Mouse (Mus musculus) MEL (cell line): Measurements from ENCODE around the gene Card9. TPM values are rescaled to one million over a fixed set of nuclear protein-coding genes. Genes with fewer than 3 reads are reported as not detected.

Source experiments
- DNase-seq: peaks from one replicate; pipeline ENCODE4 v3.0.0; 2011; ENCODE audit warnings: low read depth, low spot score
- H3K27ac ChIP-seq: 2 replicates; pipeline ENCODE4 v1.5.1; 2012; ENCODE audit warnings: low read depth, mild to moderate bottlenecking, control low read depth, low read length, moderate library complexity; ENCODE audit not compliant: control insufficient read depth
- H3K27me3 ChIP-seq, 2 experiments: fragments of 150-350 bp in 1 of 2; sonication (generic) in 1 of 2; 2 replicates each; pipeline ENCODE4 v1.6.1; 2012; ENCODE audit warnings: low read length in 2 of 2, mild to moderate bottlenecking in 2 of 2, improper control_type of control experiment in 1 of 2, moderate library complexity in 1 of 2; ENCODE audit not compliant: insufficient read depth in 2 of 2, control insufficient read depth in 1 of 2
- H3K36me3 ChIP-seq, 2 experiments: 2 replicates each; pipeline ENCODE4 v1.6.1; 2012 to 2014; ENCODE audit warnings: low read length in 2 of 2, improper control_type of control experiment in 1 of 2, inconsistent platforms in 1 of 2, mild to moderate bottlenecking in 1 of 2; ENCODE audit not compliant: insufficient read depth in 2 of 2, control insufficient read depth in 1 of 2
- H3K4me1 ChIP-seq, 2 experiments: fragments of 150-350 bp in 1 of 2; sonication (generic) in 1 of 2; 2 replicates each; pipeline ENCODE4 v1.6.1; 2012; ENCODE audit warnings: low read length in 2 of 2, improper control_type of control experiment in 1 of 2, mild to moderate bottlenecking in 1 of 2; ENCODE audit not compliant: insufficient read depth in 2 of 2, control insufficient read depth in 1 of 2
- H3K4me3 ChIP-seq, 2 experiments: fragments of 150-350 bp in 1 of 2; sonication (generic) in 1 of 2; 2 replicates each; pipeline ENCODE4 v1.5.1; 2012; ENCODE audit warnings: low read depth in 2 of 2, low read length in 2 of 2, mild to moderate bottlenecking in 2 of 2, moderate library complexity in 2 of 2, control low read depth in 1 of 2, improper control_type of control experiment in 1 of 2; ENCODE audit not compliant: control insufficient read depth in 1 of 2, insufficient read depth in 1 of 2
- H3K79me2 ChIP-seq: 2 replicates; pipeline ENCODE4 v1.6.1; 2012; ENCODE audit warnings: mild to moderate bottlenecking, low read length, moderate library complexity; ENCODE audit not compliant: control insufficient read depth, poor library complexity, insufficient read depth
- H3K9ac ChIP-seq: 2 replicates; pipeline ENCODE4 v1.6.1; 2012; ENCODE audit warnings: low read depth, mild to moderate bottlenecking, control low read depth, low read length, moderate library complexity; ENCODE audit not compliant: control insufficient read depth, poor library complexity, severe bottlenecking
- H3K9me3 ChIP-seq: fragments of 150-350 bp; sonication (generic); replicated peaks from 2 replicates; pipeline ENCODE4 v1.6.1; 2012; ENCODE audit warnings: mild to moderate bottlenecking, low read length, improper control_type of control experiment, moderate library complexity; ENCODE audit not compliant: insufficient read depth
- CHD1 ChIP-seq: IDR thresholded peaks from 2 replicates; pipeline ENCODE4 v1.6.1; 2012; ENCODE audit warnings: low read depth, mild to moderate bottlenecking, inconsistent platforms, low read length, improper control_type of control experiment
- CTCF ChIP-seq, 3 experiments: IDR thresholded peaks in 2 of 3; conservative IDR thresholded peaks in 1 of 3; 2 replicates each; pipeline ENCODE4 v1.5.1; 2011 to 2012; ENCODE audit warnings: low read length in 3 of 3, low read depth in 2 of 3, mild to moderate bottlenecking in 2 of 3, improper control_type of control experiment in 1 of 3, inconsistent platforms in 1 of 3, mixed read lengths in 1 of 3, moderate library complexity in 1 of 3; ENCODE audit not compliant: control insufficient read depth in 1 of 3, insufficient read depth in 1 of 3, poor library complexity in 1 of 3, severe bottlenecking in 1 of 3
- E2F4 ChIP-seq: IDR thresholded peaks from 2 replicates; pipeline ENCODE4 v1.6.1; 2011; ENCODE audit warnings: low read depth, low read length, improper control_type of control experiment, borderline replicate concordance
- GABPA ChIP-seq: IDR thresholded peaks from 2 replicates; pipeline ENCODE4 v1.6.1; 2012; ENCODE audit warnings: low read depth, mild to moderate bottlenecking, inconsistent platforms, low read length, improper control_type of control experiment, moderate library complexity
- MYB ChIP-seq: IDR thresholded peaks from 2 replicates; pipeline ENCODE4 v1.6.1; 2011; ENCODE audit warnings: mild to moderate bottlenecking, low read depth, low read length, improper control_type of control experiment
- NRF1 ChIP-seq: IDR thresholded peaks from 2 replicates; pipeline ENCODE4 v1.6.1; 2014; ENCODE audit warnings: low read depth, mild to moderate bottlenecking, inconsistent platforms, low read length, improper control_type of control experiment, moderate library complexity; ENCODE audit not compliant: poor library complexity, insufficient read depth, severe bottlenecking
- POLR2AphosphoS5 ChIP-seq: IDR thresholded peaks from 2 replicates; pipeline ENCODE4 v1.6.1; 2012; ENCODE audit warnings: low read depth, borderline replicate concordance, mild to moderate bottlenecking, inconsistent platforms, low read length, moderate library complexity, mixed read lengths
- TAL1 ChIP-seq: IDR thresholded peaks from 2 replicates; pipeline ENCODE4 v1.6.1; 2012; ENCODE audit warnings: mild to moderate bottlenecking, inconsistent platforms, low read length, moderate library complexity, mixed read lengths
- TBP ChIP-seq: IDR thresholded peaks from 2 replicates; pipeline ENCODE4 v1.8.0; 2011; ENCODE audit warnings: low read depth, low read length, improper control_type of control experiment
- TCF12 ChIP-seq: IDR thresholded peaks from 2 replicates; pipeline ENCODE4 v1.6.1; 2014; ENCODE audit warnings: low read depth, mild to moderate bottlenecking, inconsistent platforms, low read length, improper control_type of control experiment, moderate library complexity
- UBTF ChIP-seq: IDR thresholded peaks from 2 replicates; pipeline ENCODE4 v1.6.1; 2012; ENCODE audit warnings: low read depth, mild to moderate bottlenecking, inconsistent platforms, low read length, improper control_type of control experiment, moderate library complexity, borderline replicate concordance; ENCODE audit not compliant: insufficient read depth
- USF1 ChIP-seq: IDR thresholded peaks from 2 replicates; pipeline ENCODE4 v1.6.1; 2014; ENCODE audit warnings: low read depth, mild to moderate bottlenecking, inconsistent platforms, low read length, improper control_type of control experiment, moderate library complexity
- USF2 ChIP-seq, 2 experiments: IDR thresholded peaks; 2 replicates each; pipeline ENCODE4 v1.6.1; 2011 to 2012; ENCODE audit warnings: improper control_type of control experiment in 2 of 2, low read length in 2 of 2, borderline replicate concordance in 1 of 2, inconsistent platforms in 1 of 2, low read depth in 1 of 2, mild to moderate bottlenecking in 1 of 2; ENCODE audit not compliant: insufficient read depth in 1 of 2
- ZC3H11A ChIP-seq: IDR thresholded peaks from 2 replicates; pipeline ENCODE4 v1.6.1; 2012; ENCODE audit warnings: low read depth, mild to moderate bottlenecking, inconsistent platforms, low read length, improper control_type of control experiment
- ZMIZ1 ChIP-seq: IDR thresholded peaks from 2 replicates; pipeline ENCODE4 v1.6.1; 2012; ENCODE audit warnings: low read depth, mild to moderate bottlenecking, inconsistent platforms, low read length, improper control_type of control experiment, moderate library complexity
- ZNF384 ChIP-seq: IDR thresholded peaks from 2 replicates; pipeline ENCODE4 v1.6.1; 2012; ENCODE audit warnings: low read depth, mild to moderate bottlenecking, inconsistent platforms, low read length, improper control_type of control experiment
- polyA plus RNA-seq, 2 experiments: library from polyadenylated mRNA; stranded (reverse) in 1 of 2; unstranded in 1 of 2; fragments of >175 nt in 1 of 2; fragments of >200 nt in 1 of 2; gene quantifications; 2 replicates each; pipeline versions ENCODE4 v1.2.1 to v1.2.4; 2012; ENCODE audit warnings: low replicate concordance in 2 of 2, low read depth in 1 of 2; ENCODE audit not compliant: insufficient read length in 2 of 2, insufficient read depth in 1 of 2, missing spikeins in 1 of 2
- total RNA-seq: library from RNA; depleted of rRNA; stranded (reverse); fragments of 300-350 nt; gene quantifications from 2 replicates; pipeline ENCODE4 v1.2.3, GENCODE M21; 2012

Gene Card9
- total and polyA plus RNA-seq, 3 experiments, result 0.35 to 0.72 TPM; not detected in 1

GRCm38 (mm10) chr2:26348241-26348640 lies 12.5 kb downstream of the Card9 start:
- TF ChIP-seq POLR2AphosphoS5, result no peak
- no peak for TF ChIP-seq USF1
- no peak for TF ChIP-seq TCF12
- no peak for TF ChIP-seq CTCF (IDR thresholded peaks at IDR 0.05 in 2 of 3, conservative IDR thresholded peaks at IDR 0.05 in 1 of 3; ENCODE audit: control insufficient read depth in 1 of 3, insufficient read depth in 1 of 3, low read depth in 2 of 3, low read length in 3 of 3, poor library complexity in 1 of 3, severe bottlenecking in 1 of 3)
- DNase-seq, result no peak
- no peak overlapping the region for H3K4me3 ChIP-seq
- H3K27ac ChIP-seq, result no peak overlapping the region
- no peaks in the 10 kb centered on the region for H3K9me3 ChIP-seq
- H3K79me2 ChIP-seq, result peaks cover 14% of the 10 kb centered on the region
- peaks cover 0 to 15% of the 10 kb centered on the region in 2 experiments; a peak in 2 of 4 replicates for H3K4me1 ChIP-seq
- no peaks in the 10 kb centered on the region; a peak in 1 of 4 replicates for H3K27me3 ChIP-seq
- H3K36me3 ChIP-seq, result peaks cover 0 to 5% of the 10 kb centered on the region in 2 experiments; a peak in 2 of 4 replicates
- H3K9ac ChIP-seq, result no peak overlapping the region

GRCm38 (mm10) chr2:26342609-26343490 lies 17.9 kb downstream of the Card9 start:
- Histone ChIP-seq H3K4me1 (peaks cover 0 to 12% of the 10 kb centered on the region in 2 experiments; a peak in 2 of 4 replicates), H3K9ac (no peak overlapping the region), H3K36me3 (no peaks in the 10 kb centered on the region), H3K27ac (no peak overlapping the region), H3K79me2 (no peaks in the 10 kb centered on the region), H3K27me3 (no peaks in the 10 kb centered on the region), H3K9me3 (no peaks in the 10 kb centered on the region), H3K4me3 (no peak overlapping the region)
- TF ChIP-seq ZNF384 (no peak), ZMIZ1 (no peak), USF2 (IDR thresholded peaks at IDR 0.05; ENCODE audit: borderline replicate concordance in 1 of 2, insufficient read depth in 1 of 2, low read depth in 1 of 2, low read length in 2 of 2) (no peak), TAL1 (no peak), NRF1 (no peak), UBTF (no peak), ZC3H11A (no peak), TBP (no peak), GABPA (no peak), MYB (no peak), CHD1 (no peak), E2F4 (no peak)
- DNase-seq, result no peak
